Mouse (Mus musculus) urinary bladder, adult 18-20 months (tissue): ENCODE data around the gene Trim45.

Source experiments
- DNase-seq, 2 experiments: peaks; one replicate each; pipeline ENCODE4 v3.0.0; 2022; ENCODE audit warnings: low spot score in 2 of 2, mixed read lengths in 2 of 2

Gene Trim45

GRCm38 (mm10) chr3:100931332-100932076, 9.5 kb downstream of the Trim45 start:
- DNase-seq: no peak

- DNase-seq: no peak
Measured at GRCm38 (mm10) chr3:100932077-100932944, 10.3 kb downstream of the Trim45 start.

GRCm38 (mm10) chr3:100935521-100935920, 13.5 kb downstream of the Trim45 start:
- DNase-seq: no peak

GRCm38 (mm10) chr3:100936201-100936600, 14.2 kb downstream of the Trim45 start:
- DNase-seq: no peak

- DNase-seq: no peak
Measured at GRCm38 (mm10) chr3:100938211-100938610, 16.2 kb downstream of the Trim45 start.

- peak in 1 of 2 experiments; percentile 22 for DNase-seq
Measured at GRCm38 (mm10) chr3:100940496-100941037, 18.6 kb downstream of the Trim45 start.

- DNase-seq: no peak
Measured at GRCm38 (mm10) chr3:100947286-100947685, 25.3 kb downstream of the Trim45 start.

GRCm38 (mm10) chr3:100951531-100951930, 29.5 kb downstream of the Trim45 start:
- DNase-seq: no peak

GRCm38 (mm10) chr3:100954616-100955015, 32.6 kb downstream of the Trim45 start:
- no peak for DNase-seq

GRCm38 (mm10) chr3:100961007-100961406, 39.0 kb downstream of the Trim45 start:
- DNase-seq: no peak

GRCm38 (mm10) chr3:100961501-100961900, 39.5 kb downstream of the Trim45 start:
- DNase-seq: no peak

GRCm38 (mm10) chr3:100963849-100964542, 42.0 kb downstream of the Trim45 start:
- DNase-seq: no peak

- DNase-seq: peak; percentile 91 to 94
Measured at GRCm38 (mm10) chr3:100969176-100969917, 47.3 kb downstream of the Trim45 start, which contains the start of gene Ttf2. Ttf2 (minus strand) TSS chr3:100969663.

GRCm38 (mm10) chr3:100973906-100974305, 51.9 kb downstream of the Trim45 start:
- DNase-seq: no peak

GRCm38 (mm10) chr3:100979290-100979689, 57.3 kb downstream of the Trim45 start:
- DNase-seq: no peak
